ENCODE assay signal across 28 mouse cellular contexts in the genomic region with DNA sequence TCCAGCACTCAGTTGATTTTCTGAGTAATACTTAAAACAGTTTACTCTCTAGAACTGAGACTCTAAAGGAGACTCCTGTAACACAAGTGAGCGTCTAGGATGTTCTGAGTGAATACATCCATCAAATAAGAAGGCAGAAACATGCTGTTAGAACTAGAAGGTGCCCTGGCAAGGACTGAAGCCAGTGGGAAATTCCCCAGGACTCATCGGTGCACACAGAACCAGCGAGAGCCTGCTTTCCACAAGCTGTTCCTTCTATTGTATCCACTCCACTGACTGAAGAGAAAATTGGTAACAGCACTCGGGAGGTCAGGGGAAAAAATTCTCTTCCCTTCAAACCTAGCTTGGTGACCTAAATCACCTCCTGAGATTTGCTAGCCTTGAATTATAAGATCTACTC.
"Had no signal": no experiment of that assay in that cellular context is flagged by ENCODE, and none has a peak within 500 bp of the region (broad histone marks: within the 10 kb centered on the region; RNA-seq: fewer than 3 reads in every experiment).

No protein-coding gene starts in this region.

- H3K4me2 ChIP-seq: heart, embryonic 12.5 days; hindbrain, embryonic 12.5 days; hindbrain, embryonic 14.5 days; intestine, embryonic 15.5 days; limb, embryonic 13.5 days; liver, embryonic 11.5 days; liver, embryonic 13.5 days; liver, embryonic 15.5 days had no signal

- H3K27ac ChIP-seq: gastrocnemius, adult 2 months; heart, embryonic 10.5 days; hindbrain, embryonic 10.5 days; hindbrain, embryonic 12.5 days; hindbrain, embryonic 14.5 days; intestine, embryonic 15.5 days; layer of hippocampus, adult 2 months; left cerebral cortex, adult 2 months; liver, embryonic 13.5 days; liver, embryonic 15.5 days had no signal

- H3K9ac ChIP-seq: heart, embryonic 12.5 days; hindbrain, embryonic 12.5 days; hindbrain, embryonic 14.5 days; intestine, embryonic 15.5 days; limb, embryonic 13.5 days; liver, embryonic 13.5 days; liver, embryonic 15.5 days; liver, postnatal 0 days had no signal

- H3K9me3 ChIP-seq: heart, embryonic 10.5 days; heart, embryonic 12.5 days; hindbrain, embryonic 10.5 days; hindbrain, embryonic 12.5 days; intestine, embryonic 15.5 days; limb, embryonic 13.5 days; liver, embryonic 13.5 days; liver, embryonic 15.5 days had no signal

- DNase-seq: gastrocnemius, adult 2 months; gastrocnemius, postnatal 10 days; gastrocnemius, postnatal 25 days; heart, adult 18-20 months; heart, postnatal 10 days; heart, postnatal 4 days; kidney, adult 18-20 months; kidney, adult 8-10 months; kidney, postnatal 10 days; kidney, postnatal 25 days; kidney, postnatal 4 days; liver; liver, embryonic 13.5 days; liver, postnatal 0 days had no signal

- H3K36me3 ChIP-seq: heart, embryonic 10.5 days; hindbrain, embryonic 10.5 days; hindbrain, embryonic 12.5 days; intestine, embryonic 15.5 days; limb, embryonic 13.5 days; liver, embryonic 13.5 days; liver, embryonic 15.5 days had no signal

- ATAC-seq: hindbrain, embryonic 16.5 days; inflammation-experienced regulatory T-cells, adult 6 months; intestine, embryonic 15.5 days; intestine, postnatal 0 days; liver, postnatal 0 days had no signal

- H3K27me3 ChIP-seq: heart, embryonic 12.5 days; hindbrain, embryonic 12.5 days; intestine, embryonic 15.5 days; liver, embryonic 13.5 days; liver, embryonic 15.5 days had no signal

- H3K4me3 ChIP-seq: gastrocnemius, adult 2 months; heart, embryonic 10.5 days; heart, embryonic 12.5 days; hindbrain, embryonic 10.5 days; hindbrain, embryonic 12.5 days; intestine, embryonic 15.5 days; layer of hippocampus, adult 2 months; left cerebral cortex, adult 2 months; limb, embryonic 13.5 days; liver, embryonic 13.5 days; liver, embryonic 15.5 days had no signal
